Mouse (Mus musculus) liver, embryonic 13.5 days (tissue): ENCODE measurements around the gene Fgd6. TPM values are rescaled to one million over a fixed set of nuclear protein-coding genes. Genes with fewer than 3 reads are reported as not detected.

Experiments
- ATAC-seq: fragments of 200-750 bp; cut with Nextera tagmentation; 2 replicates; pipeline ENCODE4 v1.8.0; 2017; ENCODE audit warnings: low read depth, mild to moderate bottlenecking, moderate number of reproducible peaks, moderate library complexity
- DNase-seq: peaks from one replicate; pipeline ENCODE4 v3.0.0; 2022
- H3K27ac ChIP-seq: fragments of 300-500 bp; sonication (generic); 2 replicates; pipeline ENCODE4 v1.5.1; 2015; ENCODE audit warnings: moderate library complexity, mild to moderate bottlenecking, inconsistent platforms
- H3K27me3 ChIP-seq: fragments of 300-500 bp; sonication (generic); 2 replicates; pipeline ENCODE4 v1.6.1; 2015; ENCODE audit warnings: mild to moderate bottlenecking, inconsistent platforms
- H3K36me3 ChIP-seq: fragments of 300-500 bp; sonication (generic); 2 replicates; pipeline ENCODE4 v1.6.1; 2015; ENCODE audit warnings: mild to moderate bottlenecking, inconsistent platforms
- H3K4me1 ChIP-seq: fragments of 300-500 bp; sonication (generic); replicated peaks from 2 replicates; pipeline ENCODE4 v1.6.1; 2015; ENCODE audit warnings: inconsistent platforms
- H3K4me2 ChIP-seq: fragments of 300-500 bp; sonication (generic); 2 replicates; pipeline ENCODE4 v1.6.1; 2015; ENCODE audit warnings: inconsistent platforms, mild to moderate bottlenecking, moderate library complexity
- H3K4me3 ChIP-seq: fragments of 300-500 bp; sonication (generic); replicated peaks from 2 replicates; pipeline ENCODE4 v1.5.1; 2015; ENCODE audit warnings: mild to moderate bottlenecking, inconsistent platforms
- H3K9ac ChIP-seq: fragments of 300-500 bp; sonication (generic); 2 replicates; pipeline ENCODE4 v1.6.1; 2015; ENCODE audit warnings: mild to moderate bottlenecking, inconsistent platforms
- H3K9me3 ChIP-seq: fragments of 300-500 bp; sonication (generic); replicated peaks from 2 replicates; pipeline ENCODE4 v1.6.1; 2016; ENCODE audit warnings: inconsistent platforms
- WGBS: fragments of 180-500 bp; shearing (Covaris S2); methylation state at CpG from one replicate; pipeline ENCODE4 v1.1.7; 2015; ENCODE audit not compliant: insufficient replicate concordance; 5-methylcytosine and 5-hydroxymethylcytosine counted together
- polyA plus RNA-seq: library from polyadenylated mRNA; unstranded; fragments of >200 nt; fragmentation: Nextera tagmentation; extraction: Ambion mirVana; gene quantifications from 2 replicates; pipeline ENCODE4 v1.2.1, GENCODE M21; 2015

The Fgd6 gene
- polyA plus RNA-seq, 1 experiment from 2014 or later = 2.4 TPM

GRCm38 (mm10) chr10:94072261-94072915, 36.6 kb downstream of the Fgd6 start:
- peaks cover 50% of the 10 kb centered on the region for H3K4me1 ChIP-seq
- 36% methylated on average over 10 of the region's 10 CpGs for WGBS
- H3K27ac ChIP-seq = peak overlapping the region; percentile 84
- ATAC-seq (peak; percentile 83), DNase-seq (peak; percentile 30)
- H3K4me3 ChIP-seq = 0 out of 2 replicates have a peak overlapping the region, but pooled peaks have one; percentile 10
- H3K9ac ChIP-seq = peak overlapping the region; percentile 44
- H3K9me3 ChIP-seq = no peaks in the 10 kb centered on the region
- H3K4me2 ChIP-seq = peak overlapping the region; percentile 53
- no peaks in the 10 kb centered on the region for H3K27me3 ChIP-seq
- H3K36me3 ChIP-seq = peaks cover 13% of the 10 kb centered on the region; the same call in 1 of the 2 replicates

GRCm38 (mm10) chr10:94072916-94073465, 37.2 kb downstream of the Fgd6 start:
- H3K9ac ChIP-seq = peak overlapping the region; percentile 44
- H3K4me3 ChIP-seq = 0 out of 2 replicates have a peak overlapping the region, but pooled peaks have one; percentile 10
- peaks cover 50% of the 10 kb centered on the region for H3K4me1 ChIP-seq
- H3K36me3 ChIP-seq = peaks cover 14% of the 10 kb centered on the region; the same call in 1 of the 2 replicates
- 54% methylated on average over 4 of the region's 4 CpGs for WGBS
- H3K27me3 ChIP-seq = no peaks in the 10 kb centered on the region
- peak overlapping the region; percentile 53 for H3K4me2 ChIP-seq
- H3K9me3 ChIP-seq = no peaks in the 10 kb centered on the region
- peak overlapping the region; percentile 84 for H3K27ac ChIP-seq
- peak; percentile 35 for DNase-seq
- ATAC-seq = peak; percentile 90

GRCm38 (mm10) chr10:94076966-94077825, 41.4 kb downstream of the Fgd6 start:
- ATAC-seq = no peak
- H3K4me1 ChIP-seq = peaks cover 22% of the 10 kb centered on the region
- no peaks in the 10 kb centered on the region for H3K9me3 ChIP-seq
- no peak overlapping the region for H3K4me3 ChIP-seq
- H3K36me3 ChIP-seq = peaks cover 16% of the 10 kb centered on the region; the same call in 1 of the 2 replicates
- WGBS = 84% methylated on average over 14 of the region's 14 CpGs
- no peak overlapping the region for H3K9ac ChIP-seq
- H3K4me2 ChIP-seq = no peak overlapping the region
- DNase-seq = no peak
- no peaks in the 10 kb centered on the region for H3K27me3 ChIP-seq
- H3K27ac ChIP-seq = no peak overlapping the region

GRCm38 (mm10) chr10:94080740-94081139, 44.9 kb downstream of the Fgd6 start:
- ATAC-seq = no peak
- 69% methylated on average over 3 of the region's 3 CpGs for WGBS

GRCm38 (mm10) chr10:94082040-94082734, 46.4 kb downstream of the Fgd6 start:
- Histone ChIP-seq H3K4me2 (no peak overlapping the region), H3K27me3 (no peaks in the 10 kb centered on the region), H3K4me1 (peaks cover 21% of the 10 kb centered on the region), H3K4me3 (no peak overlapping the region), H3K9ac (no peak overlapping the region), H3K27ac (no peak overlapping the region), H3K36me3 (0 out of 2 replicates have a peak, but pooled peaks cover 3% of the 10 kb centered on the region), H3K9me3 (no peaks in the 10 kb centered on the region)
- DNase-seq (no peak), ATAC-seq (no peak)
- WGBS = 38% methylated on average over 7 of the region's 7 CpGs

More at GRCm38 (mm10) chr10:94080740-94081139, 44.9 kb downstream of the Fgd6 start:
- H3K27me3 ChIP-seq = no peaks in the 10 kb centered on the region
- DNase-seq = no peak
- peaks cover 9% of the 10 kb centered on the region; the same call in 1 of the 2 replicates for H3K4me1 ChIP-seq
- no peak overlapping the region for H3K4me2 ChIP-seq
- H3K4me3 ChIP-seq = no peak overlapping the region
- no peak overlapping the region for H3K9ac ChIP-seq
- H3K9me3 ChIP-seq = no peaks in the 10 kb centered on the region
- no peak overlapping the region for H3K27ac ChIP-seq
- H3K36me3 ChIP-seq = 0 out of 2 replicates have a peak, but pooled peaks cover 3% of the 10 kb centered on the region

- no peak overlapping the region for H3K4me3 ChIP-seq
- DNase-seq = no peak
- no peak overlapping the region for H3K4me2 ChIP-seq
- no peaks in the 10 kb centered on the region for H3K27me3 ChIP-seq
- no peak overlapping the region for H3K27ac ChIP-seq
- ATAC-seq = no peak; the same call in 1 of the 2 replicates
- no peaks in the 10 kb centered on the region for H3K9me3 ChIP-seq
- peaks cover 16% of the 10 kb centered on the region for H3K36me3 ChIP-seq
- WGBS = 80% methylated on average over 8 of the region's 8 CpGs
- H3K4me1 ChIP-seq = peaks cover 24% of the 10 kb centered on the region
- H3K9ac ChIP-seq = no peak overlapping the region
Observed at GRCm38 (mm10) chr10:94086315-94086714, 50.5 kb downstream of the Fgd6 start.

- no peak for ATAC-seq
- Histone ChIP-seq H3K4me2 (no peak overlapping the region), H3K27me3 (no peaks in the 10 kb centered on the region), H3K4me3 (no peak overlapping the region), H3K9me3 (0 out of 2 replicates have a peak, but pooled peaks cover 3% of the 10 kb centered on the region), H3K27ac (no peak overlapping the region), H3K4me1 (peaks cover 18% of the 10 kb centered on the region), H3K36me3 (peaks cover 24% of the 10 kb centered on the region), H3K9ac (no peak overlapping the region)
- no peak for DNase-seq
- 71% methylated on average over 10 of the region's 11 CpGs for WGBS
Observed at GRCm38 (mm10) chr10:94087367-94088077, 51.7 kb downstream of the Fgd6 start.

- no peak overlapping the region for H3K4me3 ChIP-seq
- no peak overlapping the region for H3K27ac ChIP-seq
- peaks cover 24% of the 10 kb centered on the region for H3K4me1 ChIP-seq
- H3K27me3 ChIP-seq = no peaks in the 10 kb centered on the region
- H3K9ac ChIP-seq = no peak overlapping the region
- WGBS = 63% methylated on average over 3 of the region's 3 CpGs
- no peak overlapping the region for H3K4me2 ChIP-seq
- DNase-seq = no peak
- H3K9me3 ChIP-seq = 0 out of 2 replicates have a peak, but pooled peaks cover 3% of the 10 kb centered on the region
- H3K36me3 ChIP-seq = peaks cover 24% of the 10 kb centered on the region
- no peak for ATAC-seq
Observed at GRCm38 (mm10) chr10:94090032-94090431, 54.2 kb downstream of the Fgd6 start.

GRCm38 (mm10) chr10:94093534-94093933, 57.7 kb downstream of the Fgd6 start:
- DNase-seq (no peak), ATAC-seq (no peak)
- H3K4me2 ChIP-seq = no peak overlapping the region
- H3K4me3 ChIP-seq = no peak overlapping the region
- H3K9me3 ChIP-seq = 0 out of 2 replicates have a peak, but pooled peaks cover 3% of the 10 kb centered on the region
- H3K27ac ChIP-seq = no peak overlapping the region
- peaks cover 24% of the 10 kb centered on the region for H3K36me3 ChIP-seq
- no peak overlapping the region for H3K9ac ChIP-seq
- 65% methylated on average over 5 of the region's 5 CpGs for WGBS
- no peaks in the 10 kb centered on the region for H3K27me3 ChIP-seq
- H3K4me1 ChIP-seq = peaks cover 33% of the 10 kb centered on the region

- WGBS = 86% methylated on average over 17 of the region's 17 CpGs
- Histone ChIP-seq H3K9ac (no peak overlapping the region), H3K4me2 (no peak overlapping the region), H3K36me3 (peaks cover 14% of the 10 kb centered on the region), H3K4me3 (no peak overlapping the region), H3K27ac (peak overlapping the region; percentile 6; the same call in 1 of the 2 replicates), H3K4me1 (peaks cover 34% of the 10 kb centered on the region), H3K27me3 (no peaks in the 10 kb centered on the region), H3K9me3 (0 out of 2 replicates have a peak, but pooled peaks cover 3% of the 10 kb centered on the region)
- DNase-seq (no peak), ATAC-seq (no peak)
Observed at GRCm38 (mm10) chr10:94095743-94096465, 60.1 kb downstream of the Fgd6 start.
